Mouse (Mus musculus) heart, adult 2 months (tissue): Measurements from ENCODE around the gene Ppcs.

Experiments used
- CTCF ChIP-seq: fragments of 200-600 bp; IDR thresholded peaks from 2 replicates; pipeline ENCODE4 v1.8.1; 2022; ENCODE audit warnings: antibody characterized with exemption, mild to moderate bottlenecking, moderate library complexity
- EP300 ChIP-seq: fragments of 200-500 bp; IDR thresholded peaks from 2 replicates; pipeline ENCODE4 v1.6.1; 2011; ENCODE audit warnings: low read depth, low read length, control low read depth; ENCODE audit not compliant: insufficient read depth
- POLR2A ChIP-seq: fragments of 200-500 bp; IDR thresholded peaks from 2 replicates; pipeline ENCODE4 v1.6.1; 2011; ENCODE audit warnings: mild to moderate bottlenecking, low read depth, low read length, control low read depth; ENCODE audit not compliant: insufficient read depth

DNA sequence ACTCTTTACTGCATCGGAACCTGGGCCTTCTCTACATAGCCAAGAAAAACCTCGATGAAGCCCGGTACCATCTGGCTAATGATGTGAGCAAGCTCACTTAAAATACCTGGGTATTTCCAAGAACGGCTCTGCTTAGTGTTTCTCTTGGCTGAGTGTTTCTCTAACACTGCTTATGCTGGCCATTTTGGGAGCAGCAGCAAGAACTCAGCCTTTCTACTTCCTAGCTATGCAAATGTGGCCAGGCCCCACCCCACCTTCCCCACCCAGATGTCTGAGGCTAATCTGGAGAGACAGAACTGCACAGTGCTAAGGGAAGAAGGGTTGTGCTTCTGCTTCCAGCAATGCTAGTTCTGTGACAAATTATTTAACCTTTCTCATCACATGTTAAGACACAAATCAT, 19.6 kb upstream of the Ppcs start:
- no peak for TF ChIP-seq CTCF
- TF ChIP-seq POLR2A: no peak
- TF ChIP-seq EP300: no peak
